Mouse (Mus musculus) ES-E14 (cell line): ENCODE data around the gene Ankrd65.

Source experiments
- HCFC1 ChIP-seq: IDR thresholded peaks from 2 replicates; pipeline ENCODE4 v1.6.1; 2012; ENCODE audit warnings: low read length, inconsistent platforms, borderline replicate concordance; ENCODE audit not compliant: insufficient read depth
- MAFK ChIP-seq: IDR thresholded peaks from 2 replicates; pipeline ENCODE4 v1.6.1; 2014; ENCODE audit warnings: mild to moderate bottlenecking, low read depth, low read length, inconsistent platforms; ENCODE audit not compliant: insufficient read depth

- TF ChIP-seq MAFK, result no peak
- no peak for TF ChIP-seq HCFC1
Measured at GRCm38 (mm10) chr4:155779498-155779897, 10.7 kb upstream of the Ankrd65 start.
